Mouse (Mus musculus) layer of hippocampus, postnatal 36 days (tissue): Measurements from ENCODE around the gene Pcca. TPM values are rescaled to one million over a fixed set of nuclear protein-coding genes. Genes with fewer than 3 reads are reported as not detected.

ENCODE experiments used
- DNase-seq, 2 experiments: peaks; one replicate each; pipeline ENCODE4 v3.0.0; 2022
- total RNA-seq, 2 experiments: library from RNA; stranded (reverse); gene quantifications; 2 replicates each; pipeline ENCODE4 v1.2.3; 2021

Pcca gene
- total RNA-seq, 2 experiments from 2014 or later = 36.1 to 52.2 TPM

DNA sequence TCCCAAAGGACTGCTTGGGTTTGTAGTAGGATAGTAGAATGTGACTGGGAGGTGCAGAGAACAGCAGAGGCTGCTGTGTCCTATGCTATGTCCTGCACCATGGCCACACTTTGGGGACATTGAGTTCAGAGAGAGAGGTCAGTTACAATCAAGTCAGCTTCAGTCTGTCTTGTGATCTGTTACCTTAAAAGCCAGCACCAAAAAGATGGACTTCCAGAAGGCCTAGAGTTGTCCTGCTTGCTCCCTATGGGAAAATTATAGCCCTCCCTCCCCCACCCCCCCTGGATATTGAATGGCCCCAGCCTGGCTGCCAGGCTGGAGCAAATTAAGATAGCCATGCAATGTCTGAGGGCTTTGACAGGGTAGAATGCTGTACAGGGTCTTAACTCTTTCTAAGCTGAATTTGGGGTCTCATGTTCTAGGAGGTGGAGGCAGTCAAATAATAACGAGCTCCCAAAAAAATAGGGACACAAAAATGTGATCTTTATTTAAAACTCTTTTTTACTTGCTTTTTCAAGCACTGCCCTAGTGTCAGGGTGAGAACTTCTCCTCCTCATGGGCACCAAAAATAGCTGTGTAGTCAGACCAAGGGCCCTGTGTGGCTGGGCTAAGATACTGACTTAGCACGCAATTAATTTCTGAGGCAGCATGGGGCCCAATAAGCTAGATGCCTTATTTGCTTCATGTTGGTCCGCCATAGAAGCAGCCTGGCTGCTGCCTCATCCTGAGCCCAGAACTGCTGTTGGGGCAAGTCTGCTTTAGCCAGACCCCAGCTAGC lies 353.8 kb downstream of the Pcca start:
- no peak for DNase-seq

DNA sequence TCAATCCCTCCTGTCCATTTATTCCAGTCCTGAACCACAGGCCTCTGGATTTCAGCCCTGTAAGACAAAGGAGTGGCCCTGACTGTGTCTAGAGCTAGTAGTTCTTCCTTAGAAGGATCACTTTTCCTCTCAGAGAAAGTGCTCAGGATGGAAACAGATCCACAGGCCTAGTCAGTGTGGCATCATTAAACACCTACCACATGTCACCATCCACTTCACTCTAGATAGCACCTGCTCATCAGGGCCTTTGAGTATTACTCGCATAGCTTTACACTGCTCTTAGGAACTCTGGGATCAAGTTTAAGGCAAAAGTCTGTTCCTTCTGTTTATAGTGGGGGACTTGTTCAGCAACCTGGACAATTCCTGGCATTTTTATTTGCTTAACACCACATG lies 354.4 kb downstream of the Pcca start:
- no peak for DNase-seq

DNA sequence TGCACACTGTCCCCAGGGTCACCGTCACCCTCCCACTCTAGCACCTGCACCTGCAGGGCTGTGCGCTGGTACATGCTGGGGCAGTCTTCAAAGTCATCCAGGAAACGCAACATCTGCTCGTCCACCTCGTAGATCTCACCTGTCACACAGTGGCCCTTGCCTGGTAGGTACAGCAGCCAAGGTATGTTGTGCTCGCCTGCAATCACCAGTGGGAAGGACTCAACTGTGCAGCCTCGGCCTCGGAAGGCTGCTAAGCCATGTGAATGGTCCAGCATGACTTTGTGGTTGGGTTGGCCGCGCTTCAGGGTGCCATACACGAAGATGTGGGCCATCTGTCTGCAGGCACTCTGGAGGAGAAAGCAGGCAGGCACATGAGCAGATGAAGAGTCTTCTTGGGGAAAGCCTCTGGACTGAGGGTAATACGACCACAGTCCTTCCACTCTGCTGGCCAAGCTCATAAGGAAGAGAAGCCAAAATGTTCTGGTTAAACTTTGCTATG lies 357.4 kb downstream of the Pcca start:
- no peak for DNase-seq

- DNase-seq = no peak
These were observed 362.0 kb downstream of the Pcca start for GRCm38 (mm10) chr14:122896106-122896505.

DNA sequence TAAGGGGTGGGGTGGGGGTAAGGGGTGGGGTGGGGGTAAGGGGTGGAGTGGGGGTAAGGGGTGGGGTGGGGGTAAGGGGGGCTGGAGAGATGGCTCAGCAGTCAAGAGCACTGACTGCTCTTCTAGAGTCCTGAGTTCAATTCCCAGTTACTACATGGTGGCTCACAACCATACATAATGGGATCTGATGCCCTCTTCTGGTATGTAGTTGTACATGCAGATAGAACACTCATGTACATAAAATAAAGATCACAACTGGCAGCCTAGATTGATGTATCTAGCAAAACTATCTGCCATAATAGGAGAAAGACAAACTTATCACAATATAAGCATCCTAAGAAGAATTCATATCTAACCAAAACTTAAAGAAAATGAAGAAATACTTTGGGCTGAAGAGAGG lies 364.4 kb downstream of the Pcca start:
- no peak for DNase-seq

DNA sequence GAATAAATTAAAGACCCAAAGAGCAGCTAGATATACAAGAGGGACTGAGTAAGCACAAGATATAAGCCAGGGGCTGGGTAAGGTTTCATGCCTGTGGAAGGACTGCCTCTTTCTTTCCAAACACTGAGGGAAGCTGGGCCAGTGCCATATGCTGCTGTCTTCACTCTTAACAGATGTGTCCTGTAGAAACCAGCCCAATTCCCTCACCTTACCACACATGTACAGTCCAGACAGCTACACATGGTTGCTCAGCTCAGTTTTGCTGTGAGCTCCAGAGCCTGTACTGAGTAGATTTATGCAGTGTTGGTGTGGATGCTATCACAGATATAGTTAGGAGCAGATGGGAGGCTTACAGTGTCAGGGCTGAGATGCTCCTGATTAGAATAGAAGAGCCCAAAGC lies 366.6 kb downstream of the Pcca start:
- no peak for DNase-seq

- no peak for DNase-seq
These were observed 367.1 kb downstream of the Pcca start for GRCm38 (mm10) chr14:122901177-122901576.

DNA sequence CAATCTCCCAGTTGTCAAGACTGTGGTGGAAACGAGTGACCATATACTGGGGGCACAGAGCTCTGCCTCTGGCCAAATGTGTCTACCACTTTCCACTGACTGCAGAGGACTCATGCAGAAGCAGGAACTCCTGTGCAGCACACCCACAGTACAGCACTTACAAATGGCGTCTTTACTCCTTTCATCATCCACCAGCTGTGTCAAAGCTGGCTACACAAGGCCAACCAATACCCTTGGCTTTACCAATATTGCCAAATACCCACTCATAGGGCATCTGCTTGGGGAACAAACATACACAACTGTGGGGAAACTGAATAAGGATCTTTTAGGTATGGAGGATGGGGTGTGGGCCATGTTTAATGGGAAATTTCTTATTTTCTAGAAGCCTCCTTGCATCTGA lies 367.6 kb downstream of the Pcca start:
- no peak for DNase-seq

- no peak for DNase-seq
These were observed 368.0 kb downstream of the Pcca start for GRCm38 (mm10) chr14:122902136-122902535.

- peak; percentile 57 for DNase-seq
These were observed 368.8 kb downstream of the Pcca start for GRCm38 (mm10) chr14:122902884-122903283.

- DNase-seq = no peak
These were observed 369.8 kb downstream of the Pcca start for GRCm38 (mm10) chr14:122903923-122904351.

- no peak for DNase-seq
These were observed 370.9 kb downstream of the Pcca start for GRCm38 (mm10) chr14:122905007-122905406.

- DNase-seq = no peak
These were observed 374.0 kb downstream of the Pcca start for GRCm38 (mm10) chr14:122908075-122908474.

DNA sequence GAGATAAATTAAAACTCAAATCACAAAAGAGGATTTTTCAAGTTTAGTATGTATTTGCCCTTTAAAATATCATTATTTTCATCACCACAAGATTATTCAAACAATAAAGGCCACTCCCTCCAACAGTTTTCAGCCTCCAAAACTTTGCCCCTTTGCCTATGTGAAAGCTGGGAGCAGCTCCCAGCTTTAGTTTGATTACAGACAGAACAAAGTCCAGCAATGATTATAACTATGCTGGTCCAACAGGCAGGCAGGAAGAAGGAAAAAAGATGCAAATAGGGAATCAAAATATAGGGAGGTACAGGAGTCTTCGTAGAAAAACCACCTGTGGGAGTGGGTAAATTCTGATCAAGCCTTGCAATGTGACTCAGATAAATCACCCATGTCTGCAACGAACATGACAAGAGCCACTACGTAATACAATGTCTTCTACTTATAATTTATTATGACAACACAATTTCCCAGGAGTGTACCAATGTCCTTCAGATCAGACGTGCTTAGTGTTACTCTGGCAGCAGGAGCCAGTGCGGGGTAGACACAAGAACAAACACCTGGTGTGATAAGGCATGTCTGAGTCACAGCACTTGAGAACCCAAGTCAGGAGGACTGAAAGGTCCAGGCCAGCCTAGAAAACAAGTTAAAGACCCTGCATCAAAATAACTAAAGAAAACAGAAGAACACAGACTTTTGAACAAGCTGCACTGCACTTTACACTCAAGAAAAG lies 375.4 kb downstream of the Pcca start:
- no peak for DNase-seq

DNA sequence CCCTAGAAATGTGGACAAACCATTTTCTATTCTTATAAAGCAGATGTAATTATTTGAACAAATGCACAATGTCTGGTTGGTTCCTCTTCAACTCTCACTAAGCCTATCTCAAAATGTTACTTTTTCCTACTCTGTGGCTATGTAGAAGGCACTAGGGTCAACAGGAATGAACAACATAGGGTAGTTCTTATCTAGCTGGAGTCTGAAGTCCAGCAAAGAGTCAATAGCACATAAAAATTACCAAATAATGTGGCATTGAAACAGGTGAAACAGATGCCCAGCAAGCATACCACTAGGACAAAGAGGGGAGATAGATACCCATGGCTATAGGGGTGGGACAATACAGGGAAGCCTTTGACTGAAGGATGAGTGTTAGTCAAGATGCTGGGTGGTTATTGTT lies 377.1 kb downstream of the Pcca start:
- no peak for DNase-seq

DNA sequence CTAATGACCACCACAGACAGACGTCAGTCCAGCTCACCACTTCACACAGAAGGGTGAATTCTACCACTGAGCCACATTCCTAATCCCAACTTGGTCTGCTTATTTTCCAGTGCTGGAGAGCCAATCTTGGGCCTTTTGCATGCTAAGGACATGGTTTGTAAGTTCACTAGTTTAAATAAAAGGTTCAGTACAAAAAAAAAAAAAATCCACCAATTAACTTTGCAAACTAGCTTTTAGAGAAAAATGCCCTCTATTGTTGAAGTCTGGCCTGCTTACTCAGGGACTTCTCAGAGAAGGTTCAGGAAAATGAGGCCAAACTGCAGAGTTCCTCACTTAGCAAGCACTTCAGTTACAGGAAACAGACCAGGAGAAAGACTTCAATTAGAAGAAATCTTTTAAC lies 378.0 kb downstream of the Pcca start:
- no peak for DNase-seq

- DNase-seq = peak; percentile 41 to 46
These were observed 378.8 kb downstream of the Pcca start for GRCm38 (mm10) chr14:122912812-122913498.

DNA sequence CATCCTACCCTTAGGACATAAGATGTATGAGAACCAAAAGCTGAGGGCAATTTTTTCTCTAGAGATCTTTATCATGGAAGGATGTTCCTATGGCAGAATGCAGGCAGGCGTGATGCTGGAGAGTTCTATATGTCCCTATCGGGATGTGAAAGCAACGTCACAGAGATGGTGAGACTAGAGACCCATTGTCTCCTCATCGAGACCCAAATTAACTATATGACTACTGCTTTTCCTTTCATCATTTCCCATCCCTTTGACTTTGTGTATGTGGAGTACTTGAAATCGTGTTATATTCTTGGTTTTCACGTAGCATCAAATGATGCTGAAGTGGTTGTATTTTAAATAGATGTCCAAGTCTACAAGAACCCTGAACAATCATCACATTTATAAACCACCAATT lies 379.5 kb downstream of the Pcca start, which contains the start of gene Ggact:
Gene Ggact (minus strand): TSS at position 101 of the 400 bp plus-strand sequence.
- no peak for DNase-seq

DNA sequence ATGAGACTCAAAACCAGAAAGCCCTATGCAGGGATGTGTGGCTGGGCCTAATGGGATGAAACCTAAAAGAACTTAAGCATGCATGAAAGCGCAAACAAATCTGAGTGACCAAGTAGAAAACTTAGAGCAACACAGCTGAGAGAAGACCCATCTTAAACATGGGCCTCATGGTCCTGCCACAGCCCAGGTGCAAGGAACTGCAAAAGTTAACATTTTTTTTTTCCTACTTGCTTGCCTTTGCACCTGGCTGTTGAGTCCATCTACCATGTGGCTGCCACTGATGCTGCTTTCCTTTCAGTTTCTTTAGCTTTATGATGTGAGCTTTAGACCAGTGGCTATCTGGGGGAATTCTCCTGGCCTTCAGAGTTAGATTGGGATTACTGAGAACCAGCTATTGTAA lies 383.6 kb downstream of the Pcca start:
- DNase-seq = no peak

GRCm38 (mm10) chr14:122920011-122920410 lies 385.9 kb downstream of the Pcca start:
- DNase-seq = no peak

DNA sequence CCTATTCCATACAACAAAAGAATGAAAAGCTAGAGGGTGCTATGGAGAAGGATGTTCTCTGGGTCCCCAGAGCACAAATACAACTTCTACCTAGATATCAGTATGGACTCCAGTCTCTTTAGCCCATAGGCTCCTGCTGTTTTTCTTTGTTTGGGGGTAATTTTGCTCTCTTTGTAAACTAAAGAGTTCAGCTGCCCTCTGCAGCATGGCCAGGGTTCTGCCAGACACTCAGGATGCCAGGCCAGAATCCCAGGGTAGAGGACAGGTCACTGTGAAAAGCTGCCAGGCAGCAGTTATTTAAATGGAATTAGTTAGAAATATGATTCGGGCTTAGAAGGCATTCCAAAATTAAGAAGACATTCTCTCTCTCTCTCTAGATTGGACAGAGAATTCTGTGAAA lies 402.3 kb downstream of the Pcca start:
- no peak for DNase-seq
